Mouse (Mus musculus) intestine, embryonic 16.5 days (tissue): ENCODE data around the gene Sh3yl1. TPM values are rescaled to one million over a fixed set of nuclear protein-coding genes. Genes with fewer than 3 reads are reported as not detected.

Source experiments
- ATAC-seq: fragments of 200-750 bp; cut with Nextera tagmentation; 2 replicates; pipeline ENCODE4 v1.8.0; 2017; ENCODE audit warnings: moderate TSS enrichment, moderate library complexity
- H3K27ac ChIP-seq: fragments of 300-500 bp; sonication (generic); 2 replicates; pipeline ENCODE4 v1.5.1; 2014; ENCODE audit warnings: mild to moderate bottlenecking, low read length
- H3K27me3 ChIP-seq: fragments of 300-500 bp; sonication (generic); replicated peaks from 2 replicates; pipeline ENCODE4 v1.6.1; 2014; ENCODE audit warnings: low read length, control low read depth, mixed read lengths; ENCODE audit not compliant: control insufficient read depth, insufficient read depth
- H3K36me3 ChIP-seq: fragments of 300-500 bp; sonication (generic); 2 replicates; pipeline ENCODE4 v1.6.1; 2014; ENCODE audit warnings: low read length, control low read depth; ENCODE audit not compliant: control insufficient read depth, insufficient read depth
- H3K4me1 ChIP-seq: fragments of 300-500 bp; sonication (generic); 2 replicates; pipeline ENCODE4 v1.6.1; 2014; ENCODE audit warnings: low read length, control low read depth, mixed read lengths; ENCODE audit not compliant: control insufficient read depth, insufficient read depth
- H3K4me2 ChIP-seq: fragments of 300-500 bp; sonication (generic); 2 replicates; pipeline ENCODE4 v1.6.1; 2014; ENCODE audit warnings: low read depth, low read length, control low read depth
- H3K4me3 ChIP-seq: fragments of 300-500 bp; sonication (generic); 2 replicates; pipeline ENCODE4 v1.5.1; 2014; ENCODE audit warnings: mild to moderate bottlenecking, low read length
- H3K9ac ChIP-seq: fragments of 300-500 bp; sonication (generic); 2 replicates; pipeline ENCODE4 v1.6.1; 2014; ENCODE audit warnings: low read depth, low read length
- H3K9me3 ChIP-seq: fragments of 300-500 bp; sonication (generic); 2 replicates; pipeline ENCODE4 v1.6.1; 2016; ENCODE audit warnings: low read length, control low read depth; ENCODE audit not compliant: control insufficient read depth
- WGBS: fragments of 180-500 bp; shearing (Covaris S2); extraction: QIAGEN DNeasy Blood & Tissue Kit; methylation state at CpG from one replicate; pipeline ENCODE4 v1.1.7; 2014; 5-methylcytosine and 5-hydroxymethylcytosine counted together
- polyA plus RNA-seq: library from polyadenylated mRNA; unstranded; fragments of >200 nt; fragmentation: Nextera tagmentation; extraction: Ambion mirVana; gene quantifications from 2 replicates; pipeline ENCODE4 v1.2.1, GENCODE M21; 2015

Sh3yl1 gene
- polyA plus RNA-seq, 1 experiment from 2014 or later, result 30.1 TPM

- Histone ChIP-seq H3K4me2 (no peak overlapping the region), H3K27ac (no peak overlapping the region), H3K9me3 (no peaks in the 10 kb centered on the region), H3K9ac (no peak overlapping the region), H3K4me1 (no peaks in the 10 kb centered on the region), H3K27me3 (peaks cover 9% of the 10 kb centered on the region; the same call in 1 of the 2 replicates), H3K4me3 (no peak overlapping the region), H3K36me3 (no peaks in the 10 kb centered on the region)
- ATAC-seq, result peak; percentile 53
- 34% methylated on average over 5 of the region's 5 CpGs for WGBS
These were observed 21.4 kb upstream of the Sh3yl1 start for GRCm38 (mm10) chr12:30890067-30890466.

- H3K4me3 ChIP-seq, result no peak overlapping the region
- H3K27me3 ChIP-seq, result no peaks in the 10 kb centered on the region
- 87% methylated on average over 7 of the region's 7 CpGs for WGBS
- H3K9ac ChIP-seq, result no peak overlapping the region
- ATAC-seq, result no peak
- no peaks in the 10 kb centered on the region for H3K36me3 ChIP-seq
- no peak overlapping the region for H3K4me2 ChIP-seq
- no peak overlapping the region for H3K27ac ChIP-seq
- H3K9me3 ChIP-seq, result no peaks in the 10 kb centered on the region
- no peaks in the 10 kb centered on the region for H3K4me1 ChIP-seq
These were observed 20.0 kb upstream of the Sh3yl1 start for GRCm38 (mm10) chr12:30891438-30891837.

DNA sequence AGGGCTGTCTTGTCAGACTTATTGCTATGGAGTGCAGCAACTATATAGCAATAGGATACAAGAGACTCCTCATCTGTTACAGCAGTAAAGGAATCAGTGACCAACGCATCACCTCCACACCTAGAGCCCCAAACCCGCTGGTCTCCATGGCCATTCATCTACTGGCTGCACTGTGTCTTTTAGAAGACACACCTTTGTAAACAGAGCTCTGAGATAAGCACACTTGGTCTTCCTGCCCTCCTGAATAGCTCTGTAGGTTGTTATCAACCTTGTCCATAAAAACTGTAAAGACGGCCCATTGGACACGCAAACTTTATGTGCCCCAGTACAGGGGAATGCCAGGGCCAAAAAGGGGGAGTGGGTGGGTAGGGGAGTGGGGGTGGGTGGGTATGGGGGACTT, 14.4 kb upstream of the Sh3yl1 start:
- Histone ChIP-seq H3K4me1 (no peaks in the 10 kb centered on the region), H3K27me3 (no peaks in the 10 kb centered on the region), H3K9ac (no peak overlapping the region), H3K9me3 (no peaks in the 10 kb centered on the region), H3K4me3 (no peak overlapping the region), H3K27ac (no peak overlapping the region), H3K4me2 (no peak overlapping the region), H3K36me3 (no peaks in the 10 kb centered on the region)
- ATAC-seq, result peak; percentile 74
- 71% methylated on average over 4 of the region's 4 CpGs for WGBS

DNA sequence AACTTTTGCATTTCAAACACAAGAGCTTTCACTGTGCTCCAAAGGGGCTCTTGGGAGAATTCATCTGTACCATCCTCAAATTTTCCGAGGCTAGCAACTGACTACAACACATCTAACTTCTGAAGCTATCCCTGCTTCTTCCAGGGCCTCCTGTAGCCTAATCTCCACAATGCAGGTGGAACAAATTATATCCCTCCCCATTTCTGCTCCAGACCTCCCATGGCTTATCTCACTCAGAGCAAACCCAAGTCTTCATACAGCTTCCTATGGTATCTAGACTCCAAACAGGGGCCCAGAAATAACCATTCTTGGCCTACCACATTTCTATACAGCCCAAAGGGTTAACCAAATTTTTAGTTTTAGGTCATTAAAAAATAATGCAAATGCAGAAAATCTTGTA, 2.8 kb upstream of the Sh3yl1 start:
- Histone ChIP-seq H3K27me3 (no peaks in the 10 kb centered on the region), H3K9me3 (no peaks in the 10 kb centered on the region), H3K9ac (no peak overlapping the region), H3K27ac (no peak overlapping the region), H3K4me3 (no peak overlapping the region), H3K36me3 (0 out of 2 replicates have a peak, but pooled peaks cover 3% of the 10 kb centered on the region), H3K4me2 (no peak overlapping the region), H3K4me1 (peaks cover 17% of the 10 kb centered on the region)
- 93% methylated on average over 1 of the region's 1 CpGs for WGBS
- ATAC-seq, result no peak

DNA sequence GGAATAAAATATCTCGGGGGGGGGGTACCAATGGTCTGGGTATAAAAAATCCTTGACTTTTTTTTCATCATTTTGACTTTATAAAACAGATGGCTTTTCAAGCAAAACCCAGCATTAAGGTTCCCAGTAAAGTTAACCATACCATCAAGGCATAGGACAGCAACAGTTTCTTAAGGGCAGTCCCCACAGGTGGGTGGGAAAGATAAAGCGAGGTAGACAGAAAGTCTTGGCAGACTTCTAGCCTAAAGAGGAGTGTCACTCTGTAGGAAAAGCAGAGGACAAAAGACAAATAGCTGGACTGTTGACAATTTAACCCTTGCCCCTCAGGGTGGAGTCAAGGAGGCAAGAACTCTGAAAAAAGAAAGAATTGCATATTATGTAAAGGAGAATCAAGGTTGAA, 1.6 kb upstream of the Sh3yl1 start:
- Histone ChIP-seq H3K4me1 (peaks cover 17% of the 10 kb centered on the region), H3K9me3 (no peaks in the 10 kb centered on the region), H3K4me2 (0 out of 2 replicates have a peak overlapping the region, but pooled peaks have one; percentile 85), H3K4me3 (no peak overlapping the region), H3K27ac (no peak overlapping the region), H3K9ac (no peak overlapping the region), H3K36me3 (0 out of 2 replicates have a peak, but pooled peaks cover 3% of the 10 kb centered on the region), H3K27me3 (no peaks in the 10 kb centered on the region)
- 83% methylated on average over 2 of the region's 2 CpGs for WGBS
- no peak for ATAC-seq

- H3K4me1 ChIP-seq, result peaks cover 17% of the 10 kb centered on the region
- H3K27ac ChIP-seq, result peak overlapping the region; percentile 37
- no peaks in the 10 kb centered on the region for H3K27me3 ChIP-seq
- WGBS, result 14% methylated on average over 8 of the region's 8 CpGs
- no peak; the same call in 1 of the 2 replicates for ATAC-seq
- H3K4me2 ChIP-seq, result peak overlapping the region; percentile 85
- no peaks in the 10 kb centered on the region for H3K36me3 ChIP-seq
- no peaks in the 10 kb centered on the region for H3K9me3 ChIP-seq
- peak overlapping the region; percentile 84 for H3K9ac ChIP-seq
- peak overlapping the region; percentile 82 for H3K4me3 ChIP-seq
These were observed 608 bp upstream of the Sh3yl1 start for GRCm38 (mm10) chr12:30910860-30911259.

DNA sequence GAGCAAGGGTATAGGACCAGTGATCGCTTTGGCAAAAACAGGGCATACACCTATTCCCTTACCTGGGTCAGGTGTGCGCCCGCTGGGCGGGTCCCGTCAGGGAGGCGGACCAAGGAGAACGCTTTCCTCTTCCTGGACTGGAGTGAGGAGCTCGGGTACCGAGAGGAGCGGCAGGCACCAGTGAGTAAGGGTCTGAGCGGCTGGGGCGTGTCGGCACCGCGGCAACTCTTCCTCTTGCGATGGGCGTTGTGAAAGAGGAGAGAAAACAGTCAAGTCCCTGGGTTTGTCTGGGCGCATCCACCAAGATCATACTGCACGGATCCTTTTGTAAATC, 547 bp downstream of the Sh3yl1 start:
- H3K4me1 ChIP-seq, result peaks cover 12% of the 10 kb centered on the region
- H3K9me3 ChIP-seq, result no peaks in the 10 kb centered on the region
- peak overlapping the region; percentile 84 for H3K9ac ChIP-seq
- WGBS, result 0% methylated on average over 19 of the region's 19 CpGs
- peak overlapping the region; percentile 81 for H3K4me2 ChIP-seq
- ATAC-seq, result peak; percentile 92
- H3K27ac ChIP-seq, result peak overlapping the region; percentile 55
- H3K27me3 ChIP-seq, result no peaks in the 10 kb centered on the region
- no peaks in the 10 kb centered on the region for H3K36me3 ChIP-seq
- peak overlapping the region; percentile 82 for H3K4me3 ChIP-seq

- Histone ChIP-seq H3K36me3 (no peaks in the 10 kb centered on the region), H3K4me2 (peak overlapping the region; percentile 81), H3K4me3 (peak overlapping the region; percentile 82), H3K27me3 (no peaks in the 10 kb centered on the region), H3K9me3 (no peaks in the 10 kb centered on the region), H3K4me1 (peaks cover 12% of the 10 kb centered on the region), H3K9ac (no peak overlapping the region), H3K27ac (no peak overlapping the region)
- 55% methylated on average over 3 of the region's 3 CpGs for WGBS
- no peak for ATAC-seq
These were observed 1.4 kb downstream of the Sh3yl1 start for GRCm38 (mm10) chr12:30912840-30913239.

- Histone ChIP-seq H3K36me3 (no peaks in the 10 kb centered on the region), H3K4me3 (no peak overlapping the region), H3K27me3 (no peaks in the 10 kb centered on the region), H3K4me2 (no peak overlapping the region), H3K27ac (no peak overlapping the region), H3K9ac (no peak overlapping the region), H3K9me3 (no peaks in the 10 kb centered on the region), H3K4me1 (no peaks in the 10 kb centered on the region)
- 83% methylated on average over 3 of the region's 3 CpGs for WGBS
- no peak for ATAC-seq
These were observed 10.9 kb downstream of the Sh3yl1 start for GRCm38 (mm10) chr12:30922401-30922800.

DNA sequence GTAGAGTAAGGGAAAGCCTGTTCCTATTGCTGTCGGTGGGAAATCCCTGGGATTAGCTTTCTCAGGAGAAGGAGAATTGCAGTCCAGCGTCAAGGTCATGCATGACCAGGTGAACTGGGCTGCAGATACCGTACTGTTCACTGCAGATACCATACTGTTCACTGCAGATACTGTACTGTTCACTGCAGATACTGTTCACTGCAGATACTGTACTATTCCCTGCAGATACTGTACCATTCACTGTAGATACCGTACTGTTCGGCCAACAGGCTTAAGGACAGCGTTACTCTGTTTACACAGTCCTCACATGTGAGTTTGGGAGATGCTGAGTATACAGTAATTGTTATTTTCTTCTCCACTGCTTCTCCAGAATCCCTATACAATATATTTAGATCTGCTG, 16.7 kb downstream of the Sh3yl1 start:
- no peak overlapping the region for H3K27ac ChIP-seq
- no peak for ATAC-seq
- H3K4me2 ChIP-seq, result no peak overlapping the region
- H3K9me3 ChIP-seq, result no peaks in the 10 kb centered on the region
- H3K9ac ChIP-seq, result no peak overlapping the region
- H3K4me3 ChIP-seq, result no peak overlapping the region
- H3K4me1 ChIP-seq, result peaks cover 5% of the 10 kb centered on the region; the same call in 1 of the 2 replicates
- no peaks in the 10 kb centered on the region for H3K36me3 ChIP-seq
- H3K27me3 ChIP-seq, result no peaks in the 10 kb centered on the region
- 86% methylated on average over 6 of the region's 6 CpGs for WGBS
